Mouse (Mus musculus): ENCODE data around the gene Itpr3.

- TF ChIP-seq CTCF (IDR thresholded peaks at IDR 0.05; ENCODE audit: borderline replicate concordance, control insufficient read depth, extremely low read depth, insufficient read depth, low read length, poor library complexity) (no peak), POLR2A (IDR thresholded peaks at IDR 0.05; ENCODE audit: control insufficient read depth, extremely low read depth, insufficient read depth, low read length, poor library complexity) (no peak)
Observed at GRCm38 (mm10) chr17:27166901-27167300, 109.8 kb downstream of the Itpr3 start.
